Mouse (Mus musculus): ENCODE measurements at regions not wholly inside any gene's neighbourhood (a gene's known extent, or its start where the extent isn't known, plus 50 kb on each side); places are given as distances from the start of the nearest gene placed in this dataset.
A peak's percentile ranks its signal among the peaks of the same experiment; 100 is the strongest.

- TF ChIP-seq CTCF (conservative IDR thresholded peaks at IDR 0.05; ENCODE audit: insufficient read depth, insufficient read length, low read depth, low read length) (peak; percentile 45), POLR2A (IDR thresholded peaks at IDR 0.05; ENCODE audit: low read depth, low read length) (no peak)
Measured at GRCm38 (mm10) chr6:50808126-50808525, 153.9 kb upstream of the Npvf start.

Data from kidney, adult 2 months (tissue).